Mouse (Mus musculus) G1E (cell line): ENCODE data around the gene Camk2g.

Source experiments
- CTCF ChIP-seq: IDR thresholded peaks from 2 replicates; pipeline ENCODE4 v1.5.1; 2012; ENCODE audit warnings: low read depth, low read length, inconsistent platforms, mixed read lengths
- GATA1 ChIP-seq: IDR thresholded peaks from 2 replicates; pipeline ENCODE4 v1.6.1; 2012; ENCODE audit warnings: borderline replicate concordance, low read length, inconsistent platforms, mixed read lengths

- TF ChIP-seq CTCF (no peak), GATA1 (no peak)
These were observed 1.5 kb downstream of the Camk2g start for GRCm38 (mm10) chr14:20792243-20792921.
